Mouse (Mus musculus): Measurements from ENCODE around the gene Tox3.

Gene Tox3

GRCm38 (mm10) chr8:90330377-90331285 lies 17.5 kb downstream of the Tox3 start:
- DNase-seq (ENCODE audit: low spot score) = no peak

GRCm38 (mm10) chr8:90323824-90324223 lies 24.3 kb downstream of the Tox3 start:
- no peak for DNase-seq (ENCODE audit: low spot score)

GRCm38 (mm10) chr8:90322701-90323439 lies 25.3 kb downstream of the Tox3 start:
- DNase-seq (ENCODE audit: low spot score) = no peak

GRCm38 (mm10) chr8:90321255-90321654 lies 26.9 kb downstream of the Tox3 start:
- DNase-seq (ENCODE audit: low spot score) = no peak

- no peak for DNase-seq (ENCODE audit: low spot score)
These were observed 33.8 kb downstream of the Tox3 start for GRCm38 (mm10) chr8:90314312-90314711.

- DNase-seq (ENCODE audit: low spot score) = no peak
These were observed 45.2 kb downstream of the Tox3 start for GRCm38 (mm10) chr8:90302951-90303350.

GRCm38 (mm10) chr8:90302252-90302651 lies 45.9 kb downstream of the Tox3 start:
- no peak for DNase-seq (ENCODE audit: low spot score)

- DNase-seq (ENCODE audit: low spot score) = no peak
These were observed 46.6 kb downstream of the Tox3 start for GRCm38 (mm10) chr8:90301543-90301942.

GRCm38 (mm10) chr8:90300973-90301372 lies 47.2 kb downstream of the Tox3 start:
- DNase-seq (ENCODE audit: low spot score) = no peak

- DNase-seq (ENCODE audit: low spot score) = no peak
These were observed 54.1 kb downstream of the Tox3 start for GRCm38 (mm10) chr8:90294061-90294460.

GRCm38 (mm10) chr8:90290811-90291210 lies 57.3 kb downstream of the Tox3 start:
- DNase-seq (ENCODE audit: low spot score) = no peak

- DNase-seq (ENCODE audit: low spot score) = no peak
These were observed 71.4 kb downstream of the Tox3 start for GRCm38 (mm10) chr8:90276722-90277121.

GRCm38 (mm10) chr8:90273182-90273581 lies 75.0 kb downstream of the Tox3 start:
- no peak for DNase-seq (ENCODE audit: low spot score)

GRCm38 (mm10) chr8:90271920-90272319 lies 76.2 kb downstream of the Tox3 start:
- no peak for DNase-seq (ENCODE audit: low spot score)

- no peak for DNase-seq (ENCODE audit: low spot score)
These were observed 80.4 kb downstream of the Tox3 start for GRCm38 (mm10) chr8:90267698-90268256.

- DNase-seq (ENCODE audit: low spot score) = no peak
These were observed 81.2 kb downstream of the Tox3 start for GRCm38 (mm10) chr8:90266986-90267385.

GRCm38 (mm10) chr8:90266239-90266638 lies 81.9 kb downstream of the Tox3 start:
- DNase-seq (ENCODE audit: low spot score) = no peak

GRCm38 (mm10) chr8:90254158-90254867 lies 93.8 kb downstream of the Tox3 start:
- no peak for DNase-seq (ENCODE audit: low spot score)

- DNase-seq (ENCODE audit: low spot score) = no peak
These were observed 101.8 kb downstream of the Tox3 start for GRCm38 (mm10) chr8:90246357-90246756.

GRCm38 (mm10) chr8:90245828-90246227 lies 102.3 kb downstream of the Tox3 start:
- DNase-seq (ENCODE audit: low spot score) = no peak

GRCm38 (mm10) chr8:90245187-90245586 lies 103.0 kb downstream of the Tox3 start:
- DNase-seq (ENCODE audit: low spot score) = no peak

GRCm38 (mm10) chr8:90244458-90245145 lies 103.5 kb downstream of the Tox3 start:
- no peak for DNase-seq (ENCODE audit: low spot score)
